Mouse (Mus musculus): ENCODE data around the gene Strn3. TPM values are rescaled to one million over a fixed set of nuclear protein-coding genes. Genes with fewer than 3 reads are reported as not detected.
"Not testable (repeated sequence)": the region's sequence is repeated elsewhere in the genome, so short reads cannot be mapped to it uniquely, and the experiment has no call there.

The Strn3 gene
- polyA plus RNA-seq, 1 experiment from 2014 or later: 60.7 TPM

- no peak overlapping the region for H3K4me2 ChIP-seq (replicated peaks; ENCODE audit: low read depth, low read length)
- WGBS: 85% methylated on average over 4 of the region's 4 CpGs
- no peak overlapping the region for H3K27ac ChIP-seq (ENCODE audit: low read depth, low read length)
- H3K4me1 ChIP-seq (ENCODE audit: control insufficient read depth, insufficient read depth, low read length): no peaks in the 10 kb centered on the region
- H3K9me3 ChIP-seq (ENCODE audit: control insufficient read depth, low read length): no peaks in the 10 kb centered on the region
- H3K4me3 ChIP-seq (ENCODE audit: low read length): no peak overlapping the region
- H3K36me3 ChIP-seq (ENCODE audit: control insufficient read depth, insufficient read depth, low read length): peaks cover 15% of the 10 kb centered on the region
- no peak for ATAC-seq (ENCODE audit: low FRiP score, low TSS enrichment)
- H3K9ac ChIP-seq (ENCODE audit: low read depth, low read length): no peak overlapping the region
- H3K27me3 ChIP-seq (ENCODE audit: control insufficient read depth, insufficient read depth, low read length): no peaks in the 10 kb centered on the region
Measured at GRCm38 (mm10) chr12:51606138-51606537, 85.6 kb downstream of the Strn3 start.

- ATAC-seq (ENCODE audit: low FRiP score, low TSS enrichment): no peak
- H3K9me3 ChIP-seq (ENCODE audit: control insufficient read depth, low read length): no peaks in the 10 kb centered on the region
- 96% methylated on average over 10 of the region's 10 CpGs for WGBS
- no peaks in the 10 kb centered on the region for H3K4me1 ChIP-seq (ENCODE audit: control insufficient read depth, insufficient read depth, low read length)
- no peak overlapping the region for H3K27ac ChIP-seq (ENCODE audit: low read depth, low read length)
- no peak overlapping the region for H3K4me3 ChIP-seq (ENCODE audit: low read length)
- no peaks in the 10 kb centered on the region for H3K27me3 ChIP-seq (ENCODE audit: control insufficient read depth, insufficient read depth, low read length)
- no peak overlapping the region for H3K9ac ChIP-seq (ENCODE audit: low read depth, low read length)
- no peak overlapping the region for H3K4me2 ChIP-seq (replicated peaks; ENCODE audit: low read depth, low read length)
- H3K36me3 ChIP-seq (ENCODE audit: control insufficient read depth, insufficient read depth, low read length): no peaks in the 10 kb centered on the region; the same call in 1 of the 2 replicates
Measured at GRCm38 (mm10) chr12:51603306-51603705, 88.4 kb downstream of the Strn3 start.

- 1% methylated on average over 18 of the region's 18 CpGs for WGBS
- peak; percentile 52 for ATAC-seq (ENCODE audit: low FRiP score, low TSS enrichment)
- Histone ChIP-seq H3K9me3 (ENCODE audit: control insufficient read depth, low read length) (no peaks in the 10 kb centered on the region), H3K36me3 (ENCODE audit: control insufficient read depth, insufficient read depth, low read length) (no peaks in the 10 kb centered on the region), H3K9ac (ENCODE audit: low read depth, low read length) (peak overlapping the region; percentile 53; the same call in 1 of the 2 replicates), H3K27ac (ENCODE audit: low read depth, low read length) (no peak overlapping the region), H3K4me1 (ENCODE audit: control insufficient read depth, insufficient read depth, low read length) (peaks cover 11% of the 10 kb centered on the region), H3K4me2 (replicated peaks; ENCODE audit: low read depth, low read length) (peak overlapping the region; percentile 94), H3K27me3 (ENCODE audit: control insufficient read depth, insufficient read depth, low read length) (peaks cover 51% of the 10 kb centered on the region), H3K4me3 (ENCODE audit: low read length) (peak overlapping the region; percentile 66)
Measured at GRCm38 (mm10) chr12:51594030-51594470, 97.6 kb downstream of the Strn3 start.

- under 1% methylated on average over 75 of the region's 79 CpGs for WGBS
- no peak within 1 kb of the TSS for H3K27ac ChIP-seq (ENCODE audit: low read depth, low read length)
- peak; percentile 88 for ATAC-seq (ENCODE audit: low FRiP score, low TSS enrichment)
- H3K9me3 ChIP-seq (ENCODE audit: control insufficient read depth, low read length): no peaks in the 10 kb centered on the region
- H3K4me2 ChIP-seq (replicated peaks; ENCODE audit: low read depth, low read length): peak within 1 kb of the TSS; percentile 94
- no peaks in the 10 kb centered on the region for H3K36me3 ChIP-seq (ENCODE audit: control insufficient read depth, insufficient read depth, low read length)
- peaks cover 11% of the 10 kb centered on the region for H3K4me1 ChIP-seq (ENCODE audit: control insufficient read depth, insufficient read depth, low read length)
- H3K9ac ChIP-seq (ENCODE audit: low read depth, low read length): peak within 1 kb of the TSS; percentile 53
- H3K4me3 ChIP-seq (ENCODE audit: low read length): peak within 1 kb of the TSS; percentile 66
- peaks cover 51% of the 10 kb centered on the region for H3K27me3 ChIP-seq (ENCODE audit: control insufficient read depth, insufficient read depth, low read length)
Measured at GRCm38 (mm10) chr12:51593229-51594029, 98.3 kb downstream of the Strn3 start, which contains the start of gene Coch. Gene Coch, plus strand, starts transcription at chr12:51593341.

- peaks cover 51% of the 10 kb centered on the region for H3K27me3 ChIP-seq (ENCODE audit: control insufficient read depth, insufficient read depth, low read length)
- ATAC-seq (ENCODE audit: low FRiP score, low TSS enrichment): peak; percentile 75
- no peaks in the 10 kb centered on the region for H3K36me3 ChIP-seq (ENCODE audit: control insufficient read depth, insufficient read depth, low read length)
- peak overlapping the region; percentile 94 for H3K4me2 ChIP-seq (replicated peaks; ENCODE audit: low read depth, low read length)
- 2% methylated on average over 20 of the region's 21 CpGs for WGBS
- H3K9me3 ChIP-seq (ENCODE audit: control insufficient read depth, low read length): no peaks in the 10 kb centered on the region
- H3K4me3 ChIP-seq (ENCODE audit: low read length): peak overlapping the region; percentile 66
- H3K9ac ChIP-seq (ENCODE audit: low read depth, low read length): peak overlapping the region; percentile 53
- peaks cover 11% of the 10 kb centered on the region for H3K4me1 ChIP-seq (ENCODE audit: control insufficient read depth, insufficient read depth, low read length)
- no peak overlapping the region for H3K27ac ChIP-seq (ENCODE audit: low read depth, low read length)
Measured at GRCm38 (mm10) chr12:51592888-51593228, 98.8 kb downstream of the Strn3 start.

- Histone ChIP-seq H3K4me2 (replicated peaks; ENCODE audit: low read depth, low read length) (no peak overlapping the region), H3K4me1 (ENCODE audit: control insufficient read depth, insufficient read depth, low read length) (peaks cover 11% of the 10 kb centered on the region), H3K27me3 (ENCODE audit: control insufficient read depth, insufficient read depth, low read length) (peaks cover 51% of the 10 kb centered on the region), H3K4me3 (ENCODE audit: low read length) (no peak overlapping the region), H3K9me3 (ENCODE audit: control insufficient read depth, low read length) (no peaks in the 10 kb centered on the region), H3K9ac (ENCODE audit: low read depth, low read length) (no peak overlapping the region), H3K27ac (ENCODE audit: low read depth, low read length) (no peak overlapping the region), H3K36me3 (ENCODE audit: control insufficient read depth, insufficient read depth, low read length) (no peaks in the 10 kb centered on the region)
- no peak for ATAC-seq (ENCODE audit: low FRiP score, low TSS enrichment)
- WGBS: 64% methylated on average over 8 of the region's 8 CpGs
Measured at GRCm38 (mm10) chr12:51591921-51592320, 99.8 kb downstream of the Strn3 start.

- Histone ChIP-seq H3K9me3 (ENCODE audit: control insufficient read depth, low read length) (no peaks in the 10 kb centered on the region), H3K4me3 (ENCODE audit: low read length) (no peak overlapping the region), H3K4me2 (replicated peaks; ENCODE audit: low read depth, low read length) (no peak overlapping the region), H3K4me1 (ENCODE audit: control insufficient read depth, insufficient read depth, low read length) (peaks cover 9% of the 10 kb centered on the region), H3K27me3 (ENCODE audit: control insufficient read depth, insufficient read depth, low read length) (peaks cover 29% of the 10 kb centered on the region), H3K36me3 (ENCODE audit: control insufficient read depth, insufficient read depth, low read length) (no peaks in the 10 kb centered on the region), H3K27ac (ENCODE audit: low read depth, low read length) (no peak overlapping the region), H3K9ac (ENCODE audit: low read depth, low read length) (no peak overlapping the region)
- no peak for ATAC-seq (ENCODE audit: low FRiP score, low TSS enrichment)
- 94% methylated on average over 5 of the region's 5 CpGs for WGBS
Measured at GRCm38 (mm10) chr12:51589263-51589662, 102.4 kb downstream of the Strn3 start.

GRCm38 (mm10) chr12:51577816-51578215, 113.9 kb downstream of the Strn3 start:
- not testable (repeated sequence) for H3K9ac ChIP-seq (ENCODE audit: low read depth, low read length); H3K4me2 ChIP-seq (replicated peaks; ENCODE audit: low read depth, low read length); H3K4me1 ChIP-seq (ENCODE audit: control insufficient read depth, insufficient read depth, low read length); H3K27ac ChIP-seq (ENCODE audit: low read depth, low read length); H3K36me3 ChIP-seq (ENCODE audit: control insufficient read depth, insufficient read depth, low read length); H3K4me3 ChIP-seq (ENCODE audit: low read length); H3K27me3 ChIP-seq (ENCODE audit: control insufficient read depth, insufficient read depth, low read length); ATAC-seq (ENCODE audit: low FRiP score, low TSS enrichment); H3K9me3 ChIP-seq (ENCODE audit: control insufficient read depth, low read length)
- WGBS: 89% methylated on average over 2 of the region's 2 CpGs

GRCm38 (mm10) chr12:51572651-51573050, 119.0 kb downstream of the Strn3 start:
- Histone ChIP-seq H3K27me3 (ENCODE audit: control insufficient read depth, insufficient read depth, low read length) (no peaks in the 10 kb centered on the region), H3K4me3 (ENCODE audit: low read length) (no peak overlapping the region), H3K36me3 (ENCODE audit: control insufficient read depth, insufficient read depth, low read length) (no peaks in the 10 kb centered on the region), H3K4me2 (replicated peaks; ENCODE audit: low read depth, low read length) (no peak overlapping the region), H3K27ac (ENCODE audit: low read depth, low read length) (no peak overlapping the region), H3K9ac (ENCODE audit: low read depth, low read length) (no peak overlapping the region), H3K9me3 (ENCODE audit: control insufficient read depth, low read length) (no peaks in the 10 kb centered on the region), H3K4me1 (ENCODE audit: control insufficient read depth, insufficient read depth, low read length) (no peaks in the 10 kb centered on the region)
- 88% methylated on average over 4 of the region's 4 CpGs for WGBS
- ATAC-seq (ENCODE audit: low FRiP score, low TSS enrichment): no peak

Measured in kidney, embryonic 14.5 days (tissue).